Mouse (Mus musculus) erythroblast, embryonic 14.5 days (primary cell): Measurements from ENCODE around the gene Rab3a.

ENCODE experiments used
- GATA1 ChIP-seq: IDR thresholded peaks from 2 replicates; pipeline ENCODE4 v1.6.1; 2012; ENCODE audit warnings: low read length, inconsistent platforms, mixed read lengths
- TAL1 ChIP-seq: IDR thresholded peaks from 3 replicates; pipeline ENCODE4 v1.6.1; 2012; ENCODE audit warnings: low read length, inconsistent platforms, mixed read lengths

DNA sequence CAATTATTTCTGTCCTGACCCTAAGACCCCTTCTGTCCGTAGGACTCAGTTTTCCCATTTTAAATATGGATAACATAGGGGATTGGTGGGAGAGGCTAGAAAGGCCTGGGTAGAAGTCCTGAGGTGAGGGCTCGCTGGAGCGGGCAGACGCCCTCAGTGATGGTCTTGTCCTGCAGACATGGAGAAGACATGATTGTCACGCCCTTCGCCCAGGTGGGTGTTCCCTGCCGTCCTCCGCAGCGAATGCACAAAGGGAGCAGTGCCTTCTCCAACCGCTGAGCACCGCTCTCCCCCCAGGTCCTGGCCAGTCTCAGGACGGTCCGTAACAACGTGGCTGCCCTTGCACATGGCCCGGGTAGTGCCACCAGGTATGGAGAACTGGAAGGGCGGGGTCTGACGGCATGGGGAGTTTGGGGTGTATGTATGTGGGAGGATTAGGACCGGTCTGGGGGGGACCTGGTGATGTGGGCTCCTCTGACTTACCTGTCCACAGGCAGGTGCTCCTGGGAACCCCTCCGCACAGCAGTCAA is 8.7 kb upstream of the Rab3a start:
- TF ChIP-seq TAL1: no peak
- no peak for TF ChIP-seq GATA1
